Mouse (Mus musculus) embryonic facial prominence, embryonic 12.5 days (tissue): Measurements from ENCODE around the gene Flt1. TPM values are rescaled to one million over a fixed set of nuclear protein-coding genes. Genes with fewer than 3 reads are reported as not detected.

Source experiments
- ATAC-seq: fragments of 200-750 bp; cut with Nextera tagmentation; 2 replicates; pipeline ENCODE4 v1.8.0; 2017; ENCODE audit not compliant: insufficient number of reproducible peaks, insufficient read depth, low FRiP score, low TSS enrichment
- H3K27ac ChIP-seq: fragments of 300-500 bp; sonication (generic); 2 replicates; pipeline ENCODE4 v1.5.1; 2016; ENCODE audit warnings: mild to moderate bottlenecking
- H3K27me3 ChIP-seq: fragments of 300-500 bp; sonication (generic); 2 replicates; pipeline ENCODE4 v1.6.1; 2016; ENCODE audit warnings: mild to moderate bottlenecking, moderate library complexity
- H3K36me3 ChIP-seq: fragments of 300-500 bp; sonication (generic); 2 replicates; pipeline ENCODE4 v1.6.1; 2016; ENCODE audit warnings: mild to moderate bottlenecking
- H3K4me1 ChIP-seq: fragments of 300-500 bp; sonication (generic); 2 replicates; pipeline ENCODE4 v1.6.1; 2016
- H3K4me2 ChIP-seq: fragments of 300-500 bp; sonication (generic); replicated peaks from 2 replicates; pipeline ENCODE4 v1.6.1; 2016; ENCODE audit warnings: mild to moderate bottlenecking, moderate library complexity
- H3K4me3 ChIP-seq: fragments of 300-500 bp; sonication (generic); 2 replicates; pipeline ENCODE4 v1.5.1; 2016; ENCODE audit warnings: mild to moderate bottlenecking
- H3K9ac ChIP-seq: fragments of 300-500 bp; sonication (generic); 2 replicates; pipeline ENCODE4 v1.6.1; 2016; ENCODE audit warnings: mild to moderate bottlenecking, moderate library complexity
- H3K9me3 ChIP-seq: fragments of 300-500 bp; sonication (generic); 2 replicates; pipeline ENCODE4 v1.6.1; 2016; ENCODE audit warnings: mild to moderate bottlenecking, moderate library complexity
- WGBS: fragments of 180-500 bp; shearing (Covaris S2); methylation state at CpG from one replicate; pipeline ENCODE4 v1.1.7; 2016; 5-methylcytosine and 5-hydroxymethylcytosine counted together
- polyA plus RNA-seq: library from polyadenylated mRNA; unstranded; fragments of >200 nt; fragmentation: Nextera tagmentation; extraction: Ambion mirVana; gene quantifications from 2 replicates; pipeline ENCODE4 v1.2.1, GENCODE M21; 2016

Flt1 gene
- polyA plus RNA-seq, 1 experiment from 2014 or later: 12.7 TPM

- Histone ChIP-seq H3K9me3 (no peaks in the 10 kb centered on the region), H3K4me1 (peaks cover 18% of the 10 kb centered on the region), H3K9ac (no peak overlapping the region), H3K36me3 (no peaks in the 10 kb centered on the region), H3K4me2 (no peak overlapping the region), H3K27me3 (peaks cover 62% of the 10 kb centered on the region), H3K4me3 (no peak overlapping the region), H3K27ac (no peak overlapping the region)
- 18% methylated on average over 8 of the region's 8 CpGs for WGBS
- no peak for ATAC-seq
These were observed 4.4 kb downstream of the Flt1 start for GRCm38 (mm10) chr5:147721438-147721837.

GRCm38 (mm10) chr5:147718335-147718734, 7.5 kb downstream of the Flt1 start:
- no peak overlapping the region for H3K27ac ChIP-seq
- H3K4me1 ChIP-seq: no peaks in the 10 kb centered on the region
- no peaks in the 10 kb centered on the region for H3K36me3 ChIP-seq
- no peak overlapping the region for H3K4me2 ChIP-seq
- no peak overlapping the region for H3K9ac ChIP-seq
- no peak for ATAC-seq
- H3K4me3 ChIP-seq: no peak overlapping the region
- 85% methylated on average over 7 of the region's 7 CpGs for WGBS
- no peaks in the 10 kb centered on the region for H3K9me3 ChIP-seq
- H3K27me3 ChIP-seq: peaks cover 36% of the 10 kb centered on the region

- Histone ChIP-seq H3K27me3 (peaks cover 24% of the 10 kb centered on the region), H3K4me2 (no peak overlapping the region), H3K27ac (no peak overlapping the region), H3K4me3 (no peak overlapping the region), H3K4me1 (no peaks in the 10 kb centered on the region), H3K9ac (no peak overlapping the region), H3K36me3 (no peaks in the 10 kb centered on the region), H3K9me3 (no peaks in the 10 kb centered on the region)
- no peak for ATAC-seq
- WGBS: 77% methylated on average over 15 of the region's 15 CpGs
These were observed 9.1 kb downstream of the Flt1 start for GRCm38 (mm10) chr5:147716697-147717217.

GRCm38 (mm10) chr5:147716276-147716675, 9.5 kb downstream of the Flt1 start:
- no peak overlapping the region for H3K4me2 ChIP-seq
- WGBS: 76% methylated on average over 9 of the region's 9 CpGs
- ATAC-seq: no peak
- no peaks in the 10 kb centered on the region for H3K36me3 ChIP-seq
- H3K9ac ChIP-seq: no peak overlapping the region
- no peak overlapping the region for H3K27ac ChIP-seq
- H3K4me1 ChIP-seq: no peaks in the 10 kb centered on the region
- peaks cover 19% of the 10 kb centered on the region for H3K27me3 ChIP-seq
- no peak overlapping the region for H3K4me3 ChIP-seq
- H3K9me3 ChIP-seq: no peaks in the 10 kb centered on the region

- ATAC-seq: no peak
- Histone ChIP-seq H3K4me1 (no peaks in the 10 kb centered on the region), H3K36me3 (no peaks in the 10 kb centered on the region), H3K9me3 (no peaks in the 10 kb centered on the region), H3K27ac (no peak overlapping the region), H3K4me3 (no peak overlapping the region), H3K9ac (no peak overlapping the region), H3K27me3 (peaks cover 11% of the 10 kb centered on the region), H3K4me2 (no peak overlapping the region)
- 70% methylated on average over 13 of the region's 13 CpGs for WGBS
These were observed 10.4 kb downstream of the Flt1 start for GRCm38 (mm10) chr5:147715391-147715790.

GRCm38 (mm10) chr5:147708500-147708899, 17.3 kb downstream of the Flt1 start:
- H3K9me3 ChIP-seq: no peaks in the 10 kb centered on the region
- no peaks in the 10 kb centered on the region for H3K36me3 ChIP-seq
- ATAC-seq: no peak

GRCm38 (mm10) chr5:147707479-147707878, 18.3 kb downstream of the Flt1 start:
- H3K27me3 ChIP-seq: no peaks in the 10 kb centered on the region
- no peak overlapping the region for H3K27ac ChIP-seq
- H3K36me3 ChIP-seq: no peaks in the 10 kb centered on the region
- no peaks in the 10 kb centered on the region for H3K9me3 ChIP-seq
- no peaks in the 10 kb centered on the region for H3K4me1 ChIP-seq
- H3K4me2 ChIP-seq: no peak overlapping the region
- ATAC-seq: no peak
- 44% methylated on average over 4 of the region's 4 CpGs for whole genome bisulfite sequencing
- no peak overlapping the region for H3K9ac ChIP-seq
- no peak overlapping the region for H3K4me3 ChIP-seq

More at GRCm38 (mm10) chr5:147708500-147708899, 17.3 kb downstream of the Flt1 start:
- Histone ChIP-seq H3K27ac (no peak overlapping the region), H3K4me3 (no peak overlapping the region), H3K4me2 (no peak overlapping the region), H3K9ac (no peak overlapping the region), H3K4me1 (no peaks in the 10 kb centered on the region), H3K27me3 (no peaks in the 10 kb centered on the region)
- WGBS: 31% methylated on average over 4 of the region's 4 CpGs

- ATAC-seq: no peak
- Histone ChIP-seq H3K4me2 (no peak overlapping the region), H3K36me3 (no peaks in the 10 kb centered on the region), H3K27ac (no peak overlapping the region), H3K9me3 (no peaks in the 10 kb centered on the region), H3K4me3 (no peak overlapping the region), H3K27me3 (no peaks in the 10 kb centered on the region), H3K9ac (no peak overlapping the region), H3K4me1 (no peaks in the 10 kb centered on the region)
- 31% methylated on average over 4 of the region's 4 CpGs for WGBS
These were observed 20.9 kb downstream of the Flt1 start for GRCm38 (mm10) chr5:147704890-147705289.

GRCm38 (mm10) chr5:147702423-147702822, 23.4 kb downstream of the Flt1 start:
- 83% methylated on average over 5 of the region's 5 CpGs for WGBS
- Histone ChIP-seq H3K4me1 (no peaks in the 10 kb centered on the region), H3K4me2 (no peak overlapping the region), H3K36me3 (no peaks in the 10 kb centered on the region), H3K4me3 (no peak overlapping the region), H3K9ac (no peak overlapping the region), H3K27ac (no peak overlapping the region), H3K27me3 (no peaks in the 10 kb centered on the region), H3K9me3 (no peaks in the 10 kb centered on the region)
- no peak for ATAC-seq

GRCm38 (mm10) chr5:147701024-147701423, 24.8 kb downstream of the Flt1 start:
- no peaks in the 10 kb centered on the region for H3K36me3 ChIP-seq
- no peak overlapping the region for H3K4me2 ChIP-seq
- WGBS: 99% methylated on average over 3 of the region's 3 CpGs
- H3K4me1 ChIP-seq: no peaks in the 10 kb centered on the region
- ATAC-seq: no peak
- no peak overlapping the region for H3K27ac ChIP-seq
- no peaks in the 10 kb centered on the region for H3K27me3 ChIP-seq
- no peak overlapping the region for H3K9ac ChIP-seq
- H3K4me3 ChIP-seq: no peak overlapping the region
- no peaks in the 10 kb centered on the region for H3K9me3 ChIP-seq

GRCm38 (mm10) chr5:147698044-147698443, 27.8 kb downstream of the Flt1 start:
- Histone ChIP-seq H3K9me3 (no peaks in the 10 kb centered on the region), H3K4me1 (no peaks in the 10 kb centered on the region), H3K4me2 (peak overlapping the region; percentile 2; the same call in 1 of the 2 replicates), H3K4me3 (no peak overlapping the region), H3K27ac (no peak overlapping the region), H3K27me3 (no peaks in the 10 kb centered on the region), H3K36me3 (no peaks in the 10 kb centered on the region), H3K9ac (no peak overlapping the region)
- 33% methylated on average over 13 of the region's 13 CpGs for WGBS
- ATAC-seq: no peak

- H3K9me3 ChIP-seq: no peaks in the 10 kb centered on the region
- H3K4me1 ChIP-seq: no peaks in the 10 kb centered on the region
- H3K9ac ChIP-seq: no peak overlapping the region
- no peak overlapping the region for H3K4me3 ChIP-seq
- H3K27me3 ChIP-seq: no peaks in the 10 kb centered on the region
- H3K27ac ChIP-seq: no peak overlapping the region
- no peaks in the 10 kb centered on the region for H3K36me3 ChIP-seq
- H3K4me2 ChIP-seq: no peak overlapping the region
- no peak for ATAC-seq
- WGBS: 29% methylated on average over 5 of the region's 5 CpGs
These were observed 28.6 kb downstream of the Flt1 start for GRCm38 (mm10) chr5:147697165-147697564.

- no peak overlapping the region for H3K4me3 ChIP-seq
- WGBS: 92% methylated on average over 1 of the region's 1 CpGs
- no peaks in the 10 kb centered on the region for H3K9me3 ChIP-seq
- no peak overlapping the region for H3K4me2 ChIP-seq
- H3K9ac ChIP-seq: no peak overlapping the region
- no peaks in the 10 kb centered on the region for H3K36me3 ChIP-seq
- no peaks in the 10 kb centered on the region for H3K27me3 ChIP-seq
- ATAC-seq: no peak
- no peak overlapping the region for H3K27ac ChIP-seq
- no peaks in the 10 kb centered on the region for H3K4me1 ChIP-seq
These were observed 33.2 kb downstream of the Flt1 start for GRCm38 (mm10) chr5:147692622-147693021.
